Mouse (Mus musculus) erythroid progenitor cell, adult 5-6 weeks (primary cell): Measurements from ENCODE around the gene Ccdc93. TPM values are rescaled to one million over a fixed set of nuclear protein-coding genes. Genes with fewer than 3 reads are reported as not detected.
A peak's percentile ranks its signal among the peaks of the same experiment; 100 is the strongest.

Experiments used
- ATAC-seq: replicated peaks from 2 replicates; pipeline ENCODE4 v1.8.0; 2016; ENCODE audit warnings: moderate number of reproducible peaks, mild to moderate bottlenecking, moderate TSS enrichment, inconsistent platforms; ENCODE audit not compliant: poor library complexity, low FRiP score, severe bottlenecking
- total RNA-seq, 2 experiments: library from RNA; stranded (forward) in 1 of 2; stranded (reverse) in 1 of 2; fragments of 150-400 nt in 1 of 2; fragments of 186-747, 209-891 nt in 1 of 2; gene quantifications; 2 replicates each; pipeline versions ENCODE4 v1.2.3 to v1.2.4; 2015 to 2017; ENCODE audit warnings: low replicate concordance in 2 of 2

The Ccdc93 gene
- total RNA-seq (2015; ENCODE audit: low replicate concordance) = 1.7 and 1.8 TPM in 2 replicates
- total RNA-seq (2017; ENCODE audit: low replicate concordance) = 2.1 and 4.4 TPM in 2 replicates

- ATAC-seq = peak; percentile 90
Measured at GRCm38 (mm10) chr1:121430938-121431928, at the start of gene Ccdc93. Gene Ccdc93 (plus strand): TSS chr1:121431049.

DNA sequence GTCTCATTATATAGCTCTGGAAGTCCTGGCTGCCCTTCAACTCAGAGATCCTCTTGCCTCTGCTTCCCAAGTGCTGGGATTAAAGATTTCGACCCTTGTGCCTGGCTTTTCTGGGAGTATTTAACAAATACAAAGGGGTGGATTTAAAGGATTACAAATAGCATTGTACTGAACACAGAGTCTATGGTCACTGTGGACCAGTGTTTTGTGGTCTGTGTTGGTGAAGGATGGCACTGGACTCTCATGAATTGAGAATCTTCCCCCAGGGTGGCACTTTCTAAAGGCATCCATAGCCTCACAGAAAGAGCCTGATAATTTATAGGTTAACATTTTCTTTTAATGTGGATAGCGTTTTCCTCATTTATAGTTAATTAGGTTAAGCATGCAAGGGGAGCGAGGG lies 49.3 kb upstream of the Ccdc93 start:
- no peak for ATAC-seq

DNA sequence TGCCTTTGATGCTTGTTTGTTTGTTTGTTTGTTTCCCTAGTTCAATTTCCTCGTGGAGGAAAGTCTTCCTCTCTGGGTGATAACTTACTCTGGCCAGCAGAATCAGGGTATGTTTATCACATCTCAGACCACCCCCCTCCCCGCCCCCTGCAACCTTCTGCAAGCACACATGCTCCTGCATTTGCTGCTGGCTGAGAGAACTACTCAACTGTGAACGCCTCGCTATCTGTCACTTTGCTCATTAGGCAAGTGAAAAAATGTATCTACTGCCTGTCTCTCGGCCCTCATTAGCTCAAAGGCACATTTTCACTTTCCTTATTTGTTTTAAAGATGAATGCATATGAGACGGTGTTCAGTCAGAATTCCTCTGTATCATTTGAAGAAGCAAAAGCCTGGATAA lies 42.5 kb upstream of the Ccdc93 start:
- ATAC-seq = no peak

- ATAC-seq = no peak
Measured at GRCm38 (mm10) chr1:121388732-121389131, 42.1 kb upstream of the Ccdc93 start.

- ATAC-seq = no peak
Measured at GRCm38 (mm10) chr1:121389574-121389973, 41.3 kb upstream of the Ccdc93 start.

DNA sequence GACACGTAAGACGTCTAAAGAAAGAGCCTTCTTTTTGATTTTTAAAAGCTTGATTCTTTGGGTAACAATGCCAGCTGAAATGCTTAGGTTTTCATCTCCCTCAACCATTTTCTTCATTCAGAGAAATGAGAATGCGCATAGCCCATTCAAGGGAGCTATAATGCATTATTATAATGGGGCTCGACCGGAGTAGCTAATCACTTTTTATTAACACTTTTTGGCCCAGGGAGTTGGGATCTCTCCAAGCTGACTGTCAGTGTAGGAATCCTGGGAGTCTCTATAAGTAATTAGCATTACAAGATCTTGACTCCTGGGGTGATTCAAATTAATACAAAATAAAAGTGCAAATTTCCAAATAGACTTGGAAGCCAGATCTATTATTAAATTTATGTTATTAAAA lies 40.8 kb upstream of the Ccdc93 start:
- no peak for ATAC-seq

GRCm38 (mm10) chr1:121390421-121390820 lies 40.4 kb upstream of the Ccdc93 start:
- ATAC-seq = no peak

DNA sequence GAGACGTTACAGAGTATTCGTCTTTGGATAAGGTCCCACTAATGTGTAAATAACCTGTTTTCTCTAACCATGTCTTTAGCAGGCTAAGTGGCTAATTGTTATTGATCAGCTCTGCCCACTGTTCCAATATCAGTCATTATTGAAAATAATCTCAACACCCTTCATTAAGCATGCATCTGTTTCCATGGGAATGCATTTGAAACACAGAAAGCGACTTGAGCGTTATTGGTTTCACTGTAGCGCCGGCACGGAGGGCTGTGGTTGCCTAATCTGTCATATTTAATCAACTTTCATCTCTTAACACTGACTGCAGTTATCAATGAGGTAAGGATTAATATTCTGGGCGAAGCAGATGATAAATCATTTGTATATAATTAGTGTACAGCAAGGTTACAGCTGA lies 40.0 kb upstream of the Ccdc93 start:
- ATAC-seq = no peak

GRCm38 (mm10) chr1:121393117-121393516 lies 37.7 kb upstream of the Ccdc93 start:
- no peak for ATAC-seq

DNA sequence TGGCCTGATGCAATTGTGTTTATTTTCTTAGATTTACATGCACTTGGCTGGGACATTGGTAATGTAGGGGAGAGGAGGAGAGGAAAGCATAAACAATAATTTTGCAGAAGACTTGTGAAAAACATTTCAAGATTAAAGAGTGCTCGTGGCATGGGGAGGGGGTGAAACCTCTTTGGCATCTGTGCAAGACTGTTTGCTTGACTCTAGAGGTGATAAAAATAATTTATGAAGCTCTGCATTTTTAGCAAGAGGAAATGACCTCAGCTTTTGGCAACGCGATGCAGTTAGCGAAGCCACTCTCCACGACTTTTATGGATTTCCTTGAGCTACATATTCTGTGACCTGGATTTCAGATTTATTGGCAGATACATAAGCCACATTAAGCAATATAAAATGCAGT lies 36.1 kb upstream of the Ccdc93 start:
- no peak for ATAC-seq

DNA sequence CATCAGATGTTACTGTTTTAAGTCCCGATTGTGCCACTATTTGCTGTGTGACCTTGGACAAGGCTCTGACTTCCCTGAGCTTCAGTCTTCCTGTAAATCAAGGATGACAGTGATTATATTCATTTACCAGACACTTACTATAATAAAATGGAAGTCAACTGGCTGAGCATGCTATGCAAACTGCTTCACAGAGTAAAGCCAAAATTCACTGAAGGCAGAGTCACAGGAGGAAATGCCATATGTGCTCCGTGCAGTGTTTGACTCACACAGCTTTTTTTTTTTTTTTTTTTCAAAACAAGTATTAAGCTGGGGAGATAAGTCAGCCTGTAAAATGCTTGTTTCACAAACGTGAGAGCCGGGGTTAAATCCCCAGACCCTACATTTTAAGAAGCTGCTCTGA lies 34.3 kb upstream of the Ccdc93 start:
- ATAC-seq = no peak

- no peak for ATAC-seq
Measured at GRCm38 (mm10) chr1:121398231-121398630, 32.6 kb upstream of the Ccdc93 start.

GRCm38 (mm10) chr1:121398986-121399881 lies 31.6 kb upstream of the Ccdc93 start:
- no peak for ATAC-seq

- no peak for ATAC-seq
Measured at GRCm38 (mm10) chr1:121400243-121400642, 30.6 kb upstream of the Ccdc93 start.

DNA sequence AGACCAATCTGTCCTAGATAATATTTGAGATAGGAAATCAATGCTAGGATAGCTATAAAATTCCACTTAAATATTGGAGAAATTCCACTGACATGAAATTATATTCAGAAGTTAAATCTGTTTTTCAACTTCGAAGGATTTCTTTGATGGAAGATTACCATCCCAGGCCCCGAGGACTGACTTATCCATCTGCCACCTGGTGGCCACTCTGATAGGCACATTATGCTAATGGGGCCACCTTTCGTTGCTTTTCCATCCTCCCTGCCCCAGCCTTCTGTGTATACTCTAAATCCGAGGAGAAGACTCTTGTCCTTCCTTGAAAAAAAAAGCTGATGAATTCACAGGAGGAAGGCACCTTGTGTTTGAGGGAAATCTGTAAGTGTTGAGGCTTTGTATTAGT lies 11.8 kb upstream of the Ccdc93 start:
- no peak for ATAC-seq

DNA sequence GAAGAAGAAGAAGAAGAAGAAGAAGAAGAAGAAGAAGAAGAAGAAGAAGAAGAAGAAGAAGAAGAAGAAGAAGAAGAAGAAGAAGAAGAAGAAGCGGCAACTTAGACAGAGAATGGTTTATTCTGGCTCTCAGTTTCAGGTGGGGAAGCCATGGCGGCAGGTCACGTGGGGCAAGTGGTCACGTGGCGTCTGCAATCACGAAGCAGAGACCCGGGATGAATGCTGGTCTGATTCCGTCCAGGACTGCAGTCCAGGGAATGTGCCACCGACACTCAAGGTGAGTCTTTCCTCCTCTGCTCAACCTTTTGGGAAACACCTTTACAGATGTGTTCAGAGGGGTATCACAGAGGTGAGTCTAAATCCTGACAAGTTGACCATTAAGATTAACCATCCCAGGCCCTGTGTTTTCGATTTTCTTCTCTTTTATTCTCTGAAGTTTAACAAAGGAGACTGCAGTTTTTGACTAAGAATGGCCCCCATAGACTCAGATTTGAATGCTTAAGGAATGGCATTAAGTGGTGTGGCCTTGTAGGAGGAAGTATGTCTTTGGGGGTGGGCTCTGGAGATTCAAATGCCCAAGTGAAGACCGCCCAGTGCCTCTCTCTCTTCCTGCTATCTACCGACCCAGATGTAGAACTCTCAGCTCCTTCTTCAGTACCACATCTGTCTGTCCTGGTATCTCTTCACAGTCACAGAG lies 11.1 kb upstream of the Ccdc93 start:
- no peak for ATAC-seq

GRCm38 (mm10) chr1:121430183-121430937 lies 489 bp upstream of the Ccdc93 start:
- ATAC-seq = no peak

DNA sequence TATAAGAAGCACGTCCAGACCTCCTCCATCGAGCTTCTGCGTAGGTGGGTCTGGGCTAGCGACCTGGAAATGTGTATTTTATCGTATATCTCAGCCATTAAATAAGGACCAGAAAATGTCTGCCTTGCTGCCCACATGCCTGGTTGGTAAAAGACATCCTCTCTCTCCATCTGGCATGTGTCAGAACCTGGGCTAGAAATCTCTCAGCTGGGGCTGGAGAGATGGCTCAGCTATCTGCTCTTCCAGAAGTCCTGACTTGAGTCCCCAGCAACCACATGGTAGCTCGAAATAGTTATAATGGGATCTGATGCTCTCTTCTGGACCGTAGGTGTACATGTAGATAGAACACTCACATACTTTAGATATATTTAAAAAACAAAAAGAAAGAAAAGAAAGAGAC lies 5.1 kb downstream of the Ccdc93 start:
- ATAC-seq = no peak
